Mouse (Mus musculus) skeletal muscle tissue, adult 2 months (tissue): ENCODE measurements around the gene Capn7.

Source experiments
- DNase-seq: peaks from one replicate; pipeline ENCODE4 v3.0.0-alpha.2; 2012; ENCODE audit warnings: low read depth, low spot score

The Capn7 gene

DNA sequence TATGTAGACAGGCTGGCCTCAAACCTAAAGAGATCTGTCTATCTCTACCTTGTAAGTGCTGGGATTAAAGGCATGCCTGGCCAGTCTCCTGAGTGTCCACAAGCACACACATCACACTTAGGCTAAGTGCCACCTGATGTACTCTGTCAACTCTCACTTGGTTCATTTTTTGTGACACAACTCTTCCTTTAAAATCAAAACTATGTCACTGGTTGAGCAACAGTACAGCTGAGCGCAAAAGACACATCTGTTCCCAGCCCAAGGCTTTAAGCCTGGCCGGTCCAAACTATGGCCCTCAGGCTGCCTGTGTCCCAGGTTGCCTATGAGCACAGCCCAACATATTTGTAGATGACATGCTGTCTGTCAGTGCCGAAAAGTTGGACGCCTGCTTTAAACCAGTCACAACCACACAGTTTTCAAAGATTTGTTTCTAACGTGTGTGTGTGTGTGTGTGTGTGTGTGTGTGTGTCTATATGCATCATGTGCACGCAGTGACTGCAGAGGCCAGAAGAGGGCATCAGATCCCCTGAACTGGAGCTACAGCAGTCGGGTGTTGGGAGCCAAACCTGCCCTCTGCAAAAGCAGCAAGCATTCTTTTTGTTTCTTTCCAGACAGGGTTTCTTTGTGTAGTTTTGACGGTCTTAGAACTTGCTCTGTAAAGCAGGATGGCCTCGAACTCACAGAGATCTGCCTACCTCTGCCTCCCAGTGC lies 58.5 kb downstream of the Capn7 start:
- no peak for DNase-seq

DNA sequence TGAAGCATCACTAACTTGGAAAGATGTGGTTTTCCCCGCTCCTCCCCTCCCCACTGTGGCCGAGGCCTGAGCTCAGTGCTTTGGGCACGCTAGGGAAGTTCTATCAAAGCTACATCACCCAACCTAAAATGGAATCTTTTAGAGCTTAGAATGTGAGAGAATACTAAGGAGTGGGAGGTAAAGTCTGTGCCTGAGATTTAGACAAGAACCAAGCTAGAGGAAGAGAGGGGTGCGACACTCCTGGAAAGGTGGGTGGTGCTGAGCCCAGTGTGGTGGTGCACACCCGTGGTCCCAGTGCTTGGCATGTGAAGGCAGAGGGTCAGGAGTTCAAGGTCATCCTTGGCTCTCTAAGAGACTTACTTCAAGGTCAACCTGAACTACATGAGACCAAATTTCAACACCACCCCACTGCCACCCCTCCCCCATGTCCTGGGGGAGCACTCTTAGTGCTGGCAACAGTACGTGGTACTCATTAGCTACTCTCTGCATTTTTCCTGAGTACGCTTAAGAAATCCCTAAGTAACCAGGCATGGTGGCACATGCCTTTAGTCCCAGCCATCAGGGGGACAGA lies 59.3 kb downstream of the Capn7 start:
- DNase-seq: no peak

DNA sequence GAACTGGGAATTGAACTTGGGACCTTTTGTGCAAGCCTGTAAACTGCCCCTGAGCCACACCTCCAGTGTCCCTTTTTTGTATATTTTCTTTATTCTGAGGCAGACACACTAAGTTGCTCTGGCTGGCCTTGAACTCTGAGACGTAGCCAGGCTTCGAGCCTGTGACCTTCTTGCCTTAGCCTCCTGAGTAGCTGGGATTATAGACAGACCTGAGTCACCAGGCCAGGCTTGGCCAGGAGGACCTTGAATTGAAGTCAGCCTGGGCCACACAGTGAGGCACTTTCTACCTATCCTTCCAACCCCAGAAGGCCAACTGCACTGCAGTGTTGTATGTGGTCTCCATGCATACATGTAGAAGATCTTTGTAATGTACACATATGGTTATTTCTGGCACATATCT lies 60.0 kb downstream of the Capn7 start:
- no peak for DNase-seq

DNA sequence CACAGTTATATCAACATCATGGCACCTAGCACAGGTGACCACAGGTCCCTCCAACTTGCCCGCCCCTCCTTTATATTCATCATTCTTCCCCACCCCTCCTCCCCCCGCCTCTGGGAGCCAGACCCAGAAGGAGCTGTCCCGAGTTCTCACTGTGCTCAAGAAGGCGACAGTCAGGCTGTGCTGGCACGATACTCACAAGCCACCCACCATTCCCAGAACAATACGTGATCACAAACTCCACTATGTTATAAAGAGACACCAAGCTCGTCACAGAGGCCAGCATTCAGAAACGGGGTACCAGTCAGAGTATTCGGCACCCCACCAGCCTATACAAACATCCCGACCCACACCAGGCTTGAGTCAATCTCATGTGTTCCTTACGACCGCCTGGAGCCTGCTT lies 60.9 kb downstream of the Capn7 start:
- no peak for DNase-seq

DNA sequence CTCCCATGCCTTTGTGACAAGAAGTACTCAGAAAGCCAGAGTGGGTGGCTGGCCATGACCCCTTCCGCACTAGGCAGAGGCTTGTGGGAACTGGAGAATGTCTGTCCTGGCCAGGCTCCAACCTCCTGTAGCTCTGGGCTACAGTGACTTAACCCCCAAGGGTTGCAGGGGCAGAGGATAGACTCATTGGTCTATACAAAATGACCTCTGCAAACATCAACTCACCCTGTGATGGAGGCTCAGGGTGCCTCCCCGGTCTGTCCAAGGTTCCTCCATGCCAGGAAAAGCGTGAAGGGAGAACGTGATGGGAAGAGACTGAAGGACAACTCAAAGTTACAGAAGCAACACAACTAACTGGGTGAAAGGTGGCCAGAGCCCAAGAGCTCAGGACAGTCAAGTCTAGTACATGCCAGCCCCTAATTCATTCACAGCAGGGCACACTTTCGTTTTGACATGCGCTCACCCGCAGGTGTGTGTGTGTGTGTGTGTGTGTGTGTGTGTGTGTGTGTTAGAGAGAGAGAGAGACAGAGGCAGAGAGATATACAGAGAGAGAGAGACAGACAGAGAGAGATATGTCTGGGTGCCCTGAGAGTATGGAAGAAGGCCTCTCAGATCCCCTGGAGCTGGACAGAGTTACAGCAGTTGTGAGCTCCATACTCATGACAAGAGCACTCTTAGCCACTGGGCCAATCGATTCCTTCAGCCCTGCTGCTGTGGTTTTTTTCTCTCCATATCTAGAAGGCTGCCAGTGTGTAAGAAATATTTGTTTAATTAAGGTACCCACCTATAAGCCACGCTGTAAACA lies 61.6 kb downstream of the Capn7 start:
- DNase-seq: no peak

DNA sequence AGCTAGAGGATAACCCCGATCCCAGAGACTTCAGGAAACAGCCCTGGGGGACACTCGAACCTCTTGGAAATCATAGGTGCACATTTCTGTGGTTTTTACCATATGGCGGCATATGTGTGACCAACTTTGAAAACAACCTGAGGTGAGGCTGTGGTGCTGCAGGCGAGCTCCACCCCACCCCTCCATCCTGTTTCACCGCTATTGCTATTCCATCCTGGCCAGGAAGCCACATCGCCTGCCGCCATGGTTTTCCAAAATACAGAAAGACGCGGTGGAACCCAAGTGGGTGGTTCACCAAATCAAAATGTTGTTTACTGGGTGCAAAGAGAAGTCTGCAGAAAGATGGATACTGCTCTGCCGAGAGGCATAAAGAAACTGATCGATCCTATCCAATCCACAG lies 62.4 kb downstream of the Capn7 start:
- no peak for DNase-seq

DNA sequence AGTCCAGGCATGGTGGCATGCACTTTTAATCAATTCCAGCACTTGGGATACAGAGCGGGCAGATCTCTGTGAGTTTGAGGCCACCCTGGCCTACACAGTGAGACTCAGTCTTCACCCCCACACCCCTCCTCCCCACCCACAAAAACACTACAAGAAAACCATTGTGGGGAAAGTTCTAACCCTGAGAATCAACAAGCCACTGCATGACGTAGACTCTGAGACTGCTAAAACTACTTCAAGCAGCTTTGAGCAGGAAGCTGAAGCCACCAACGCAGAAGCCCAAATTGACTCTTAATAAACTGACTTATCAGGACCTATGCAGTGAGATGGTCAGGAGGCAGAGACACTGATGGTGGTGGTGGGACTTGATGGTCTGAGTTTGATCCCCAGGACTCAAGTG lies 62.8 kb downstream of the Capn7 start:
- DNase-seq: no peak

DNA sequence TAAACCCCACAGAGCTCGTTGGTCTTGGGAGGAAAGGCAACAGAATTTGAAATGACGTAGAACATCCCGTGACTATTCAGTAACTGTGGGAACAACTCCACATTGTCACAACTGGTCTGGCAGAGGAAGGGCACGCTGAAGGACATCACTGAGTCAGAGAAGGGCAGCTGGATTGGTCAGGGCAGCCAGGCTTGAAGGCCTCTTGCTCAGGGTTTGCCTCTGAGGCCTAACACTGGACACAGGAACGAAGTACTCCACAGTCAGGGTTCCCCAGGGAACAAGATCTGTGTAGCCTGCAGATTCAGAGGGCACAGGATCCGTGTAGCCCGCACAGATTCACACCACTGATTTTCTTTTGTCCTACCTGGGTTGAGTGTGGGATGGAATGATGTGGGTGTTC lies 63.8 kb downstream of the Capn7 start:
- no peak for DNase-seq

DNA sequence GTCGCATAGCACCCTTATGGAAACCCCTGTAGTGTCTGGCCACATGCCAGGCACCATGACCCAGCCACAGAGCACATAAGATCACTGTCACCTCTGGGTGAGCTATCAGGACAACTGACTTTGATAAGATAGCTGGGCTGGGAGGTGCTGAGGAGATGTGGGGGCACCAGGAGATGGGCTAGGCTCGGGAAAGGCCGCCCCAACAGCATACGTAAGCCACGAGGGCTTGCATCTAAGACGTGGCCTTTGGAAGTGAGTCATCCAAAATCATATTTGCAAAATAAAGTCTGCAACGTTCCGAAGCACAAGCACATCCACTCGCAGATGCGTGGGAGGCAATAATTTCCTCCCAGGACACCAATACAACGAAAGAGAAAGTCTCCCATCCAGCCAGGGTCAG lies 64.5 kb downstream of the Capn7 start:
- no peak for DNase-seq

DNA sequence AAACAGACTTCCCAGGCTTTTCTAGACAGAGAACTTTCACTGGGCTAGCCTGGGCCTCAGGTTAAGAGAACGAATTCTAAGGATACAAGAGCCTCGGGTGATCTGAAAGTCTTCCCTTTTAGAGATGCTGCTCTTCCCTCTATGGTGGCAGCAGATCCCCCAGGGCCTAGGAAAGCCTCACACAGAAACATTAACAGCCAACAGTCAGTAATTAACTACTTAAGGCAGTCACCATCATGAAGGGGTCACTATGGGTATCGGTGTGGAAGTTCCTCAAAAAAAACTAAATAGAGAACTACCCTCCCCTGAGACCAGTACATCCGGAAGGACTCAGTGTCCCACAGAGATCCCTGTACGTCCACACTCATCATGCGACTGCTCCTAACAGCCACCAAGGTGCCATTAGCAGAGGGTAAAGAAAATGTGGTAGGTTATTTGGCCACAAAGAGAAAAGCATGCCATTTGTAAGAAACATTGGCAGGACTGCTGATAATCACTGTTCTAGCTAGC lies 65.5 kb downstream of the Capn7 start:
- no peak for DNase-seq

DNA sequence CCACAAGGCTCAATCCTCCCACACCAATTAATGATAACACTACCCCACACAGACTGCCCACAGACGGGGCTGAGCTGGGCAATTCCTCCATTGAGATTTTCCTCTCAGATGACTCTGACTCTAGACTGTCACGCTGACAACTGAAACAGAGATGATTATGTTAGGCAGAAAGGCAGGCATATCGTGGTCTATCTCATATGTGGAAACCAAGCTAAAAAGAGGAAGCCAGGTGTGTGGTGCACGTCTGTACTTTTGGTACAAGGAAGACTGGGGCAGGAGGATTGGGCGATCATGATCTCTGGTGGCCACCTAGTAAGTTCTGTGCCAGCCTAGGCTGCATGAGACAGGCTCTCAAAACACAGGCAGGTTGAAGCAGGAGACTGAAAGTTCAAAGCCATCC lies 66.3 kb downstream of the Capn7 start:
- no peak for DNase-seq

DNA sequence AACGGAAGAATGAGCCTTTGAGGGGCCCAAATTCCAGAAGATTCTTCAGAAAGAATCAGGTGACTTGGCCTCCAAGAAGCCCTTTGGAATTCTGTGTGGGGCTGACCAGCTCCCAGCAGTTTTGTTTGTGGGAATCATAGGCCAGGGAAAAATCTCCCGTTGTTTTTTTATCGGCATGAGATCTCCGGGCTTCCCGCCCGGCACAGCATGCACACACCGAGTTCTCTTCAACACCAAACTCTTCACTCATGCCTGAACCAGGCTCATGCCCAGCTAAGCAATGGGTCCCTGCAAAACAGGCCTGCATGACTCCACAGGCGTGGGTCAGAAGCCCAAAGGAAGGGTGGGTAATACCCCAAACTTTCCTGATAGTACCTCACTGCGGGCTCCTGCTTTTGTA lies 67.1 kb downstream of the Capn7 start:
- no peak for DNase-seq

DNA sequence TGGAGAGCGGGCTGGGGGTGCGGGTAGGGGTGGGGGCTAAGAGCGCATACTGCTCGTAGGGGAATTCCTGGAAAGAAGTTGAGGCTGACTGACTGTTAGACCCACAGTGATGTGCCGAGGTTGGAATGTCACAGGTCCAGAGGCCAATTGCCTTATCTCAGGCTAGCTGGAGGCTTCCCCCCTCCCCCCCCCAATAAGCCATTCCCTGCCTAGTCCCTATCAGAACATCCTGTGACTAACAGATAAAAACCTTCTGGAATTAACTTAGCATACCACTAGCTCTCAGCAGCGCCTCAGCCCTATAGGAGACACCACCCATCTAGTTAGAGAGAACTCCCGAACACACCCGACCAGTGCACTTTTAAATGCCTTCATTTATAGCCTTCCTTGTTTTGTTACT lies 67.6 kb downstream of the Capn7 start:
- no peak for DNase-seq

DNA sequence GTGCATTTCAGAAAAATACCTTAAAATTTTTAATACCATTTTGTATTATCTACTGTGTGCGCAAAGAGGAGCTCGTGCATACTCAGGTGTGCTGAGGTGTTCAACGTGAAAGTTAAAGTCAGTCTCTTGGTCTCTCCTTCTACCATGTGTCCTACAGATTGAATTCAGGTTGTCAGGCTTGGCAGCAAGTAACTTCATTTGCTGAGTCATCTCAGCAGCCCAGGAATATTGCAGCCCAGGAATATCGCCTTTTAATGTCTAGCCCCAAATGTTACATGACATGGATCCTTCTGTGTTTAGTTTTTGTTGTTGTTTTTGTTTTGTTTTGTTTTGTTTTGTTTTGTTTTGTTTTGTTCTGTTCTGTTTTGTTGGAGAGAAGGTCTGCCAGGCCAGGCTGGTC lies 68.2 kb downstream of the Capn7 start:
- DNase-seq: no peak

DNA sequence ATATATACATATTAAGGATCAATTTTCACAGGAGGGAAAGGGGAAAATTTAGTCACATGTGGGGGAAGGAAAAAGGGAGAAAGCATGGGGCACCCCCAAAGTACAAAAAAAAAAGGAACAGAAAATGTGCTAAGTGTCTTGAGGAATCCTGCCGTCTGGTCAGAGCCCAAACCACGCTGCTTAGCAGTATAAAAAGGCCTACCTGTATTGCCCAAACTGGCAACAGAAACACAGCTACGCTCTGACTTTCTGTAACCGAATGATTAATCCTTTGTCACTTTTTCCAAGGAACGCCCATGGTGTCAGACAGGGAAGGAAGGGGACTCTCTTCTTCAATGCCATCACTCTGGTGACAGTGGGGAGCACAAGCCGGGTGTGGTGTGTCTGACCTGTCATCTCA lies 69.2 kb downstream of the Capn7 start:
- DNase-seq: no peak

DNA sequence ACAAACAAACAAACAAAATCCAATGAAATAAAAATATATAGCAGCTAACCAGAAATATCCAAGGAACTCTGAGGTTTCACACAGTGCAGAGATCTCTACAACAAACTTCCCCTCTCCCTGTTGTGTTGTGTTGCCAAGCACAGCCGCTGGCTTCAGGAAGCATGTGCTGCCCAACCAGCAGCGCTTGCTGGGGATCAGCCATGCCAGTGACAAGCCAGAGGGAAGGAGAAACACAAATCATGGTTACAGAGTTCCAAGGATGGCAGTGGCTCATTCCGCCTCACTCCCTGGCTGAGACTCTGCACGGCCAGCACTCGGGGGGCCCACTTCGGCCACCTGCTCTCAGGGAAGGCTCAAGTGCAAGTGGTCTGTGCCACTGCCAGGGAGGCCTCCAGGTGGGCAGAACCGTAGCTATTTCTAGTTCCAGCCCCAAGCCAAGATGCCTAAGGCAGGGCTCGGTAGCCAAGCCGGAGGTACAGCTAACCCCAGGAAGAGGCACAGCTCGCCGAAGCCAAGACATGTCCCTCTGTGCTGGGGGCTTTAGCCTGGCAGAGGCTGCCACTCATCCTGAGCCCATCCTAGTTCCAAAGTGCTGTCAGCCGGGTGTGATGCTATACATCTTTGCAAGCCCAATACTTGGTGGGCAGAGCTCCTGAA lies 69.8 kb downstream of the Capn7 start:
- peak; percentile 50 for DNase-seq

DNA sequence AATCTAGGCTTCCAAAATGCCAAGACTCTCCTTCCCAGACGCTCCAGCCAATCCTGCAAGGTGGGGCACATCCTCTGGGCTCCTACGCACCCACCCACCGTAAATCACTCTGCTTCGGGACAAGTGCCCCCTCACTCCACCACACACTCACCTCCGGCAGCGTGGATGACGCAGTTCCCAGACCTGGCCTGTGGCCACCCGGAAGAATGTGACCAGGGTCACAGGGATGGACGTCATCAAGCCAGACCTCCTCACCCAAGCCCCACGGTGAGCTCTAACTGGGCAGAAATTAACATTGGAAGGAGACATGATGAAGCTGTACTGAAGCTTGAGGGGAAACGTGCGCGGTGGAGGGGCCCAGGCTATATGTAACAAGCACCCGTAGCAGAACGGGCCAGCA lies 70.8 kb downstream of the Capn7 start:
- no peak for DNase-seq

DNA sequence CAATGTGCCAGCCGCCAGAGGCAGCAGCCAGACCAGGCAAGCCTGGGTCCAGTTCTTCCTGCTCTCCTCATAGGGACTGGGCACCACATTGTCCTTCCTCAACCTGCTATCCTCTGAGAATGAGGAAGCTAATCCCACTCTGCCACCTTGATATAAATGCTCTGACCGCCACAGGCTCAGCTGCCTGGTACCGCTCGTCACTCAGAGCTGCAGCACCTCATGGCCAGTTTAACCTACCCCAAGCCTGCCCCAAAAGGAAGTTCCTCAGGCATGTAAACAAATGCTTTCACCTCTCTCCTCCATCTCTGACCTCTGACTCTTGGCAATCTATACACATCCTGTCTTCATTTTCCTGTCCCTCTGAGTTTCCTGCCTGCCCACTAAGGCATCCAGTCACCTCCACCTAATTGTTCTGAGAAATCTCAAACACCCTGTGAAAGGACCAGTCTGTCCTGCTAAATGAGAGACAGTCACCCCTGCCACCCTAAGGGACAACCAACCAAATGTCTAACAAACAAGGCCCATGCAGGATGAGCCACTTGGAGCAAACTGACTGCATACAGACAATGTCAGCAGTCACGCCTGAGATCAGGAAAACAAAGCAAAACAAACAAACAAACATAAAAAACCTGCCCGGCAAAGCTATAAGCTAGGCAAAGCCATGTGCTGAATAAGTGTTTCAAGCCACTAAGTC lies 71.6 kb downstream of the Capn7 start:
- DNase-seq: no peak

DNA sequence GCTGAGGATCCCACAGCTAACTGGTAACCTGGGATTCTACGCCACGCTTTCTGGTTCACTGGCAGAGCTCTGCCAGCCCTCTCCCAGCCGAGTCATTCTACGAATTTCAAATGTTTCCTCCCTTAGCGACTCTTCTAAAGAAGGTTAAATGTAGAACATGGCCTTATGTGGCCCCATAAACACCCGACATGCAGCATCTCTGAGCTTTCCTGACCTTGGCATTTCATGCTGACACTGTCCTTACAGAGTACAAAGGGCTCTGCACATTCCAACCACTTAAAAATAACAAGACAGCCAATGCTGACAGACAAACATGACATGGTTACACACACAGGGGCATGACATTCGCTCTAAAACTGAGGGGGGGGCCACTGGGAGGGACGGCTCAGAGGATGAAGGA lies 72.2 kb downstream of the Capn7 start:
- DNase-seq: no peak

DNA sequence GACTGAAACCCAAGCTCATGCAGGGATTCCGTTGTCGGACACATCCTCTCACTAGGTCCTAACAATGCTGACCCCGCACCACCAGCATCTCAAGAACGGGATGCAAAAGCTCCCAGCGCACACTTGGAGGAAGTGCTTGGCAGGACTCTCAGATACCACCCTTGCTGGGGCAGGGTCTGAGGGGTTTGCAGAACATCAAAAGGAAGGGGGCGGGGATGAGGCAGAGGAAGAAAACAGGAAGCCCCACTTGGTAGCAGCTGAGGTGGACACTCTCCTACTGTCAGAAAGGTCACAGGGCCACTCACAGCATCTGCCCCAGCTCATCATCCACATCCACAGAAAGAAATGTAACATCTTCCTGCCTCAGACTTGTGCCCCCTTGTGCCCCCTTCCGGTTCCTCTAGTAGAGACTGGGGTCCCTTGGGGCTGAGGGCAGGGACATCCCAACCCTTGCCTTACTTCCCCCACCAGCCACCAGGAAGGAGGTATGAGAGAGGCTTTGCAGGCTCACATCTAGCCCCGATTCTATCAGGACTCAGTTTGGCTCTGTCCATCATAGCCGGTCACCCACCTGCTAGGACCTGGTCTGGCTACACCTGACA lies 73.8 kb downstream of the Capn7 start:
- DNase-seq: no peak

DNA sequence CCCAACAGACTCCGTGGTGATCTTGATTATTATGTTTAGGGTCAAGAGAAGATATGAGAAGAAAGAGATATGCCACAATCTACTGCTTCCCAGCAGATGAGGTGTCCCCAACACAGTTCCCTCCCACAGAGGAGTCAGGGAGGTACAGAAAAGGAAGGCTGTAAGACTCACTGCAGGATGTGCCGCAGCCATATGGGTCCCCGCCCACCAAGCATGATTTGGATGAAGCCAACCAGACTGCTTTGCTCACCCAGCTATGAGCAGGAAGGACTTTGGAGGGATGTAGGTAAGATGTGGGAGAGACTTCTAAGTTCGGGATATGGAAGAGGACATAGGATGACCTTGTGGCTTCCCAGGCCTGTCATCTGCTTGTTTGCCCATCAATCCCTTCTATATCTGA lies 74.3 kb downstream of the Capn7 start:
- DNase-seq: no peak
